In the genomic region with DNA sequence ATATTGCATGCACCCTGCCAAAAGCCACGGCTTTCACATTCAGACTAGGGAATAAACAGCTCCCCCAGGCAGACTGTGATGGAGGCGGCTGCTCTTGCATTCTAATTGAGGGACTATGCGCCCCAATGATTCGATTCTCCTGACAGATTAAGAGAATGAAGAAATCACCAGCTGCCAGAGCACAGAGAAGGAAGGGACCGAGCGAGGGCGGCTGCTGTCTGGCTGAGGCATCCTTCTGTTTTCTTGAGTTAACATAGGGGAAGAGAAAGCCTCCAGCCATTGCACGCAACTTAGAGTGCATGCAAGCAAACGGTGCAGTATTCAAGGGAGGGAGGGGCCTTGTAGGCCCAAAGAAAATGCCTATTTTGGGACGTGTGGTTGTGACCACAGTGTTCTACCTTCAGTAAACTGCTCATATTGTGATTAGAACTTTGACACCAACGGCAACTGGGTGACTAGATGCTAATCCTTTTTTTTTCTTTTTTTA, we compare ENCODE assay signal across 9 mouse cellular contexts.
A peak's percentile ranks its signal among the peaks of the same experiment; 100 is the strongest.
DNase-seq lines count a peak whose midpoint lies in the region; ATAC-seq lines count a peak whose summit lies in the region.
"Had no signal": no experiment of that assay in that cellular context is flagged by ENCODE, and none has a peak within 500 bp of the region (broad histone marks: within the 10 kb centered on the region; RNA-seq: fewer than 3 reads in every experiment).

No protein-coding gene starts in this region.

- H3K27me3 ChIP-seq in forebrain, embryonic 13.5 days = peaks cover 12% of the 10 kb centered on the region; the same call in 1 of the 2 replicates
- peaks cover 100% of the 10 kb centered on the region for H3K27me3 ChIP-seq in limb, embryonic 10.5 days (ENCODE audit: low read depth, poor library complexity, severe bottlenecking)

- no peak overlapping the region for H3K4me3 ChIP-seq in forebrain, embryonic 13.5 days
- H3K4me3 ChIP-seq in limb, embryonic 10.5 days = no peak overlapping the region
- H3K4me3 ChIP-seq: erythroblast, embryonic 14.5 days had no signal

- intact Hi-C loops in left cerebral cortex, postnatal 10 days (cut with DNase I) = loop anchor here (5.0 kb wide), 1 partner anchor 101 kb away; a partner anchor contains a TSS

- peak; percentile 66 for ATAC-seq in forebrain, embryonic 13.5 days
- ATAC-seq in monocyte, adult 5-6 weeks (replicated peaks; ENCODE audit: insufficient number of reproducible peaks, low FRiP score, low TSS enrichment, poor library complexity, severe bottlenecking) = peak; percentile 68
- no peak for ATAC-seq in inflammation-experienced regulatory T-cells, adult 6 months
- ATAC-seq in cerebellum, adult (ENCODE audit: insufficient number of reproducible peaks, low FRiP score, low TSS enrichment) = no peak

- no peaks in the 10 kb centered on the region for H3K9me3 ChIP-seq in forebrain, embryonic 13.5 days (replicated peaks)
- H3K9me3 ChIP-seq in limb, embryonic 10.5 days (replicated peaks) = no peaks in the 10 kb centered on the region

- WGBS in forebrain, embryonic 13.5 days = 43% methylated on average over 11 of the region's 11 CpGs
- 82% methylated on average over 11 of the region's 11 CpGs for WGBS in limb, embryonic 10.5 days

- no peak overlapping the region for H3K9ac ChIP-seq in forebrain, embryonic 13.5 days

- no peaks in the 10 kb centered on the region for H3K36me3 ChIP-seq in forebrain, embryonic 13.5 days (ENCODE audit: poor library complexity, severe bottlenecking)
- H3K36me3 ChIP-seq in limb, embryonic 10.5 days = no peaks in the 10 kb centered on the region

- peak overlapping the region; percentile 14; the same call in 1 of the 2 replicates for H3K4me2 ChIP-seq in forebrain, embryonic 13.5 days

- peaks cover 15% of the 10 kb centered on the region; the same call in 1 of the 2 replicates for H3K4me1 ChIP-seq in forebrain, embryonic 13.5 days
- H3K4me1 ChIP-seq in limb, embryonic 10.5 days = no peaks in the 10 kb centered on the region

- peak; percentile 6 for DNase-seq in left cerebral cortex, adult 11 months (ENCODE audit: low spot score)
- DNase-seq in left cerebral cortex, postnatal 10 days (ENCODE audit: extremely low spot score in 1 of 2, low spot score in 2 of 2) = no peak
- DNase-seq in layer of hippocampus, adult 9-10 months (ENCODE audit: low spot score) = peak; percentile 55
- no peak for DNase-seq in limb, embryonic 10.5 days (ENCODE audit: low spot score)

- no peak overlapping the region for H3K27ac ChIP-seq in forebrain, embryonic 13.5 days
- H3K27ac ChIP-seq in limb, embryonic 10.5 days = no peak overlapping the region

Comparison
In these comparisons a context has a peak if more than half of its experiments do, and no peak if none do; other contexts are left out.
1. DNase-seq: peak in left cerebral cortex, adult 11 months (single experiment) and layer of hippocampus, adult 9-10 months (single experiment); none in left cerebral cortex, postnatal 10 days (0 of 2) and limb, embryonic 10.5 days (single experiment).
2. ATAC-seq: peak in forebrain, embryonic 13.5 days (single experiment) and monocyte, adult 5-6 weeks (single experiment); none in inflammation-experienced regulatory T-cells, adult 6 months (single experiment) and cerebellum, adult (single experiment).